Mouse (Mus musculus) MEL (cell line): ENCODE data around the gene Filip1l. TPM values are rescaled to one million over a fixed set of nuclear protein-coding genes. Genes with fewer than 3 reads are reported as not detected.

Source experiments
- DNase-seq: peaks from one replicate; pipeline ENCODE4 v3.0.0; 2011; ENCODE audit warnings: low read depth, low spot score
- H3K27ac ChIP-seq: 2 replicates; pipeline ENCODE4 v1.5.1; 2012; ENCODE audit warnings: low read depth, mild to moderate bottlenecking, control low read depth, low read length, moderate library complexity; ENCODE audit not compliant: control insufficient read depth
- H3K27me3 ChIP-seq, 2 experiments: fragments of 150-350 bp in 1 of 2; sonication (generic) in 1 of 2; 2 replicates each; pipeline ENCODE4 v1.6.1; 2012; ENCODE audit warnings: low read length in 2 of 2, mild to moderate bottlenecking in 2 of 2, improper control_type of control experiment in 1 of 2, moderate library complexity in 1 of 2; ENCODE audit not compliant: insufficient read depth in 2 of 2, control insufficient read depth in 1 of 2
- H3K36me3 ChIP-seq, 2 experiments: 2 replicates each; pipeline ENCODE4 v1.6.1; 2012 to 2014; ENCODE audit warnings: low read length in 2 of 2, improper control_type of control experiment in 1 of 2, inconsistent platforms in 1 of 2, mild to moderate bottlenecking in 1 of 2; ENCODE audit not compliant: insufficient read depth in 2 of 2, control insufficient read depth in 1 of 2
- H3K4me1 ChIP-seq, 2 experiments: fragments of 150-350 bp in 1 of 2; sonication (generic) in 1 of 2; 2 replicates each; pipeline ENCODE4 v1.6.1; 2012; ENCODE audit warnings: low read length in 2 of 2, improper control_type of control experiment in 1 of 2, mild to moderate bottlenecking in 1 of 2; ENCODE audit not compliant: insufficient read depth in 2 of 2, control insufficient read depth in 1 of 2
- H3K4me3 ChIP-seq, 2 experiments: fragments of 150-350 bp in 1 of 2; sonication (generic) in 1 of 2; 2 replicates each; pipeline ENCODE4 v1.5.1; 2012; ENCODE audit warnings: low read depth in 2 of 2, low read length in 2 of 2, mild to moderate bottlenecking in 2 of 2, moderate library complexity in 2 of 2, control low read depth in 1 of 2, improper control_type of control experiment in 1 of 2; ENCODE audit not compliant: control insufficient read depth in 1 of 2, insufficient read depth in 1 of 2
- H3K79me2 ChIP-seq: 2 replicates; pipeline ENCODE4 v1.6.1; 2012; ENCODE audit warnings: mild to moderate bottlenecking, low read length, moderate library complexity; ENCODE audit not compliant: control insufficient read depth, poor library complexity, insufficient read depth
- H3K9ac ChIP-seq: 2 replicates; pipeline ENCODE4 v1.6.1; 2012; ENCODE audit warnings: low read depth, mild to moderate bottlenecking, control low read depth, low read length, moderate library complexity; ENCODE audit not compliant: control insufficient read depth, poor library complexity, severe bottlenecking
- H3K9me3 ChIP-seq: fragments of 150-350 bp; sonication (generic); replicated peaks from 2 replicates; pipeline ENCODE4 v1.6.1; 2012; ENCODE audit warnings: mild to moderate bottlenecking, low read length, improper control_type of control experiment, moderate library complexity; ENCODE audit not compliant: insufficient read depth
- GABPA ChIP-seq: IDR thresholded peaks from 2 replicates; pipeline ENCODE4 v1.6.1; 2012; ENCODE audit warnings: low read depth, mild to moderate bottlenecking, inconsistent platforms, low read length, improper control_type of control experiment, moderate library complexity
- GATA1 ChIP-seq: IDR thresholded peaks from 2 replicates; pipeline ENCODE4 v1.6.1; 2011; ENCODE audit warnings: low read depth, low read length, improper control_type of control experiment
- HCFC1 ChIP-seq: IDR thresholded peaks from 2 replicates; pipeline ENCODE4 v1.6.1; 2012; ENCODE audit warnings: low read depth, mild to moderate bottlenecking, inconsistent platforms, low read length, improper control_type of control experiment, moderate library complexity
- KAT2A ChIP-seq: conservative IDR thresholded peaks from 2 replicates; pipeline ENCODE4 v1.6.1; 2012; ENCODE audit warnings: low read depth, low read length, improper control_type of control experiment, inconsistent platforms
- MAX ChIP-seq: IDR thresholded peaks from 2 replicates; pipeline ENCODE4 v1.6.1; 2011; ENCODE audit warnings: low read length, improper control_type of control experiment
- MEF2A ChIP-seq: IDR thresholded peaks from 2 replicates; pipeline ENCODE4 v1.6.1; 2014; ENCODE audit warnings: low read depth, mild to moderate bottlenecking, inconsistent platforms, low read length, improper control_type of control experiment; ENCODE audit not compliant: poor library complexity, insufficient replicate concordance, severe bottlenecking; ENCODE audit errors: extremely low read depth
- MXI1 ChIP-seq: IDR thresholded peaks from 2 replicates; pipeline ENCODE4 v1.6.1; 2011; ENCODE audit warnings: mild to moderate bottlenecking, low read depth, low read length, improper control_type of control experiment
- NRF1 ChIP-seq: IDR thresholded peaks from 2 replicates; pipeline ENCODE4 v1.6.1; 2014; ENCODE audit warnings: low read depth, mild to moderate bottlenecking, inconsistent platforms, low read length, improper control_type of control experiment, moderate library complexity; ENCODE audit not compliant: poor library complexity, insufficient read depth, severe bottlenecking
- RAD21 ChIP-seq: IDR thresholded peaks from 2 replicates; pipeline ENCODE4 v1.6.1; 2011; ENCODE audit warnings: mild to moderate bottlenecking, low read depth, low read length, improper control_type of control experiment
- TBP ChIP-seq: IDR thresholded peaks from 2 replicates; pipeline ENCODE4 v1.8.0; 2011; ENCODE audit warnings: low read depth, low read length, improper control_type of control experiment
- UBTF ChIP-seq: IDR thresholded peaks from 2 replicates; pipeline ENCODE4 v1.6.1; 2012; ENCODE audit warnings: low read depth, mild to moderate bottlenecking, inconsistent platforms, low read length, improper control_type of control experiment, moderate library complexity, borderline replicate concordance; ENCODE audit not compliant: insufficient read depth
- ZMIZ1 ChIP-seq: IDR thresholded peaks from 2 replicates; pipeline ENCODE4 v1.6.1; 2012; ENCODE audit warnings: low read depth, mild to moderate bottlenecking, inconsistent platforms, low read length, improper control_type of control experiment, moderate library complexity
- polyA plus RNA-seq, 2 experiments: library from polyadenylated mRNA; stranded (reverse) in 1 of 2; unstranded in 1 of 2; fragments of >175 nt in 1 of 2; fragments of >200 nt in 1 of 2; gene quantifications; 2 replicates each; pipeline versions ENCODE4 v1.2.1 to v1.2.4; 2012; ENCODE audit warnings: low replicate concordance in 2 of 2, low read depth in 1 of 2; ENCODE audit not compliant: insufficient read length in 2 of 2, insufficient read depth in 1 of 2, missing spikeins in 1 of 2
- total RNA-seq: library from RNA; depleted of rRNA; stranded (reverse); fragments of 300-350 nt; gene quantifications from 2 replicates; pipeline ENCODE4 v1.2.3, GENCODE M21; 2012

The Filip1l gene
- total and polyA plus RNA-seq, 3 experiments: 0.27 to 1.8 TPM; not detected in 1

- Histone ChIP-seq H3K4me3 (no peak overlapping the region), H3K27me3 (no peaks in the 10 kb centered on the region), H3K36me3 (peaks cover 0 to 5% of the 10 kb centered on the region in 2 experiments; a peak in 2 of 4 replicates)
- TF ChIP-seq MXI1 (no peak), MEF2A (no peak), KAT2A (no peak), GABPA (no peak), TBP (no peak), UBTF (no peak), HCFC1 (no peak), RAD21 (no peak)
- TF ChIP-seq, all 39 proteins: peak for 0
- H3K79me2 ChIP-seq: no peaks in the 10 kb centered on the region
- H3K9me3 ChIP-seq: no peaks in the 10 kb centered on the region
- H3K9ac ChIP-seq: no peak overlapping the region
- H3K4me1 ChIP-seq: peaks cover 0 to 3% of the 10 kb centered on the region in 2 experiments; a peak in 1 of 4 replicates
- no peak overlapping the region for H3K27ac ChIP-seq
- no peak for DNase-seq
Measured at GRCm38 (mm10) chr16:57530547-57530946, 177.7 kb downstream of the Filip1l start.

- H3K79me2 ChIP-seq: no peaks in the 10 kb centered on the region
- no peaks in the 10 kb centered on the region for H3K9me3 ChIP-seq
- H3K27ac ChIP-seq: no peak overlapping the region
- TF ChIP-seq NRF1: no peak
- TF ChIP-seq MAX: no peak
- peaks cover 0 to 13% of the 10 kb centered on the region in 2 experiments; a peak in 2 of 4 replicates for H3K36me3 ChIP-seq
- no peak overlapping the region for H3K4me3 ChIP-seq
- H3K4me1 ChIP-seq: peaks cover 3% of the 10 kb centered on the region in 2 experiments; a peak in 3 of 4 replicates
- no peak for DNase-seq
- H3K9ac ChIP-seq: no peak overlapping the region
- H3K27me3 ChIP-seq: no peaks in the 10 kb centered on the region
Measured at GRCm38 (mm10) chr16:57532081-57532493, 179.2 kb downstream of the Filip1l start.

- peak; percentile 66 for DNase-seq
- H3K9me3 ChIP-seq: no peaks in the 10 kb centered on the region
- peaks cover 3% of the 10 kb centered on the region in 2 experiments; a peak in 3 of 4 replicates for H3K4me1 ChIP-seq
- peaks cover 0 to 15% of the 10 kb centered on the region in 2 experiments; a peak in 2 of 4 replicates for H3K36me3 ChIP-seq
- no peak overlapping the region for H3K4me3 ChIP-seq
- H3K9ac ChIP-seq: no peak overlapping the region
- no peaks in the 10 kb centered on the region for H3K79me2 ChIP-seq
- H3K27ac ChIP-seq: no peak overlapping the region
- H3K27me3 ChIP-seq: no peaks in the 10 kb centered on the region
- TF ChIP-seq GATA1: 0 out of 2 replicates have a peak, but pooled peaks have one; percentile 4
- TF ChIP-seq ZMIZ1: no peak
Measured at GRCm38 (mm10) chr16:57534365-57534764, 181.5 kb downstream of the Filip1l start.
